Mouse (Mus musculus): ENCODE measurements at regions not wholly inside any gene's neighbourhood (a gene's known extent, or its start where the extent isn't known, plus 50 kb on each side); places are given as distances from the start of the nearest gene placed in this dataset.

- ATAC-seq (ENCODE audit: insufficient read depth) (no peak), DNase-seq (no peak)
- no peaks in the 10 kb centered on the region for H3K27me3 ChIP-seq (ENCODE audit: insufficient read depth, low read length)
- no peak overlapping the region for H3K4me2 ChIP-seq
- no peak overlapping the region for H3K9ac ChIP-seq
- H3K4me1 ChIP-seq (ENCODE audit: insufficient read depth) = no peaks in the 10 kb centered on the region; the same call in 1 of the 2 replicates
- WGBS = 87% methylated on average over 5 of the region's 5 CpGs
- no peaks in the 10 kb centered on the region for H3K36me3 ChIP-seq (ENCODE audit: insufficient read depth)
- H3K27ac ChIP-seq (ENCODE audit: low read depth) = no peak overlapping the region
- H3K4me3 ChIP-seq (ENCODE audit: low read depth, low read length) = no peak overlapping the region
- TF ChIP-seq CTCF (IDR thresholded peaks at IDR 0.05; ENCODE audit: low read depth) = no peak
- H3K9me3 ChIP-seq (ENCODE audit: low read depth, low read length) = no peaks in the 10 kb centered on the region
Measured at GRCm38 (mm10) chr1:80015474-80015873, 154.5 kb upstream of the Serpine2 start.

GRCm38 (mm10) chr1:80014586-80014985 lies 153.6 kb upstream of the Serpine2 start:
- H3K4me3 ChIP-seq (ENCODE audit: low read depth, low read length) = no peak overlapping the region
- 74% methylated on average over 2 of the region's 2 CpGs for WGBS
- no peak for TF ChIP-seq CTCF (IDR thresholded peaks at IDR 0.05; ENCODE audit: low read depth)
- no peaks in the 10 kb centered on the region; the same call in 1 of the 2 replicates for H3K4me1 ChIP-seq (ENCODE audit: insufficient read depth)
- no peak overlapping the region for H3K4me2 ChIP-seq
- no peak for DNase-seq
- no peak overlapping the region for H3K9ac ChIP-seq
- H3K27me3 ChIP-seq (ENCODE audit: insufficient read depth, low read length) = no peaks in the 10 kb centered on the region
- H3K9me3 ChIP-seq (ENCODE audit: low read depth, low read length) = no peaks in the 10 kb centered on the region
- no peak overlapping the region for H3K27ac ChIP-seq (ENCODE audit: low read depth)
- ATAC-seq (ENCODE audit: insufficient read depth) = no peak
- no peaks in the 10 kb centered on the region for H3K36me3 ChIP-seq (ENCODE audit: insufficient read depth)

GRCm38 (mm10) chr1:80010724-80011123 lies 149.7 kb upstream of the Serpine2 start:
- no peak for TF ChIP-seq CTCF (IDR thresholded peaks at IDR 0.05; ENCODE audit: low read depth)
- H3K36me3 ChIP-seq (ENCODE audit: insufficient read depth) = no peaks in the 10 kb centered on the region
- DNase-seq (peak; percentile 87), ATAC-seq (ENCODE audit: insufficient read depth) (peak; percentile 99)
- H3K4me1 ChIP-seq (ENCODE audit: insufficient read depth) = no peaks in the 10 kb centered on the region; the same call in 1 of the 2 replicates
- no peaks in the 10 kb centered on the region for H3K9me3 ChIP-seq (ENCODE audit: low read depth, low read length)
- H3K4me2 ChIP-seq = no peak overlapping the region
- H3K4me3 ChIP-seq (ENCODE audit: low read depth, low read length) = no peak overlapping the region
- H3K27ac ChIP-seq (ENCODE audit: low read depth) = peak overlapping the region; percentile 32
- 19% methylated on average over 4 of the region's 4 CpGs for WGBS
- no peak overlapping the region for H3K9ac ChIP-seq
- no peaks in the 10 kb centered on the region for H3K27me3 ChIP-seq (ENCODE audit: insufficient read depth, low read length)

GRCm38 (mm10) chr1:79999081-79999480 lies 138.1 kb upstream of the Serpine2 start:
- DNase-seq (peak; percentile 70), ATAC-seq (ENCODE audit: insufficient read depth) (peak; percentile 47; the same call in 1 of the 2 replicates)
- TF ChIP-seq CTCF (IDR thresholded peaks at IDR 0.05; ENCODE audit: low read depth) = peak; percentile 69
- no peaks in the 10 kb centered on the region for H3K4me1 ChIP-seq (ENCODE audit: insufficient read depth)
- H3K4me3 ChIP-seq (ENCODE audit: low read depth, low read length) = no peak overlapping the region
- H3K36me3 ChIP-seq (ENCODE audit: insufficient read depth) = no peaks in the 10 kb centered on the region
- no peaks in the 10 kb centered on the region for H3K9me3 ChIP-seq (ENCODE audit: low read depth, low read length)
- 72% methylated on average over 11 of the region's 11 CpGs for WGBS
- H3K9ac ChIP-seq = no peak overlapping the region
- no peak overlapping the region for H3K4me2 ChIP-seq
- H3K27ac ChIP-seq (ENCODE audit: low read depth) = no peak overlapping the region
- H3K27me3 ChIP-seq (ENCODE audit: insufficient read depth, low read length) = no peaks in the 10 kb centered on the region

- Histone ChIP-seq H3K4me1 (ENCODE audit: insufficient read depth) (no peaks in the 10 kb centered on the region), H3K27ac (ENCODE audit: low read depth) (no peak overlapping the region), H3K9me3 (ENCODE audit: low read depth, low read length) (no peaks in the 10 kb centered on the region), H3K4me2 (no peak overlapping the region), H3K4me3 (ENCODE audit: low read depth, low read length) (no peak overlapping the region), H3K9ac (no peak overlapping the region), H3K27me3 (ENCODE audit: insufficient read depth, low read length) (no peaks in the 10 kb centered on the region), H3K36me3 (ENCODE audit: insufficient read depth) (no peaks in the 10 kb centered on the region)
- ATAC-seq (ENCODE audit: insufficient read depth) (no peak), DNase-seq (no peak)
- WGBS = 90% methylated on average over 10 of the region's 10 CpGs
- no peak for TF ChIP-seq CTCF (IDR thresholded peaks at IDR 0.05; ENCODE audit: low read depth)
Measured at GRCm38 (mm10) chr1:79997911-79998310, 136.9 kb upstream of the Serpine2 start.

GRCm38 (mm10) chr1:79997456-79997855 lies 136.5 kb upstream of the Serpine2 start:
- Histone ChIP-seq H3K27ac (ENCODE audit: low read depth) (no peak overlapping the region), H3K36me3 (ENCODE audit: insufficient read depth) (no peaks in the 10 kb centered on the region), H3K4me1 (ENCODE audit: insufficient read depth) (no peaks in the 10 kb centered on the region), H3K9ac (no peak overlapping the region), H3K4me2 (no peak overlapping the region), H3K9me3 (ENCODE audit: low read depth, low read length) (no peaks in the 10 kb centered on the region), H3K4me3 (ENCODE audit: low read depth, low read length) (no peak overlapping the region), H3K27me3 (ENCODE audit: insufficient read depth, low read length) (no peaks in the 10 kb centered on the region)
- 88% methylated on average over 6 of the region's 6 CpGs for WGBS
- no peak for ATAC-seq (ENCODE audit: insufficient read depth)
- no peak for DNase-seq
- TF ChIP-seq CTCF (IDR thresholded peaks at IDR 0.05; ENCODE audit: low read depth) = no peak

- no peak overlapping the region for H3K4me3 ChIP-seq (ENCODE audit: low read depth, low read length)
- H3K9ac ChIP-seq = no peak overlapping the region
- H3K36me3 ChIP-seq (ENCODE audit: insufficient read depth) = no peaks in the 10 kb centered on the region
- WGBS = 63% methylated on average over 3 of the region's 3 CpGs
- H3K4me2 ChIP-seq = no peak overlapping the region
- no peak overlapping the region for H3K27ac ChIP-seq (ENCODE audit: low read depth)
- no peaks in the 10 kb centered on the region for H3K9me3 ChIP-seq (ENCODE audit: low read depth, low read length)
- DNase-seq (no peak), ATAC-seq (ENCODE audit: insufficient read depth) (no peak)
- no peaks in the 10 kb centered on the region for H3K4me1 ChIP-seq (ENCODE audit: insufficient read depth)
- TF ChIP-seq CTCF (IDR thresholded peaks at IDR 0.05; ENCODE audit: low read depth) = no peak
- H3K27me3 ChIP-seq (ENCODE audit: insufficient read depth, low read length) = no peaks in the 10 kb centered on the region
Measured at GRCm38 (mm10) chr1:79984721-79985120, 123.7 kb upstream of the Serpine2 start.
